Mouse (Mus musculus) CD4-positive naive resting alpha-beta T cell, adult 57 days (primary cell): ENCODE results near the gene Dhrs7b. TPM values are rescaled to one million over a fixed set of nuclear protein-coding genes. Genes with fewer than 3 reads are reported as not detected.

Source experiments
- total RNA-seq: library from RNA; stranded (reverse); gene quantifications from one replicate; pipeline ENCODE4 v1.2.4, GENCODE M21; 2023

The Dhrs7b gene
- total RNA-seq = 15.2 TPM

DNA sequence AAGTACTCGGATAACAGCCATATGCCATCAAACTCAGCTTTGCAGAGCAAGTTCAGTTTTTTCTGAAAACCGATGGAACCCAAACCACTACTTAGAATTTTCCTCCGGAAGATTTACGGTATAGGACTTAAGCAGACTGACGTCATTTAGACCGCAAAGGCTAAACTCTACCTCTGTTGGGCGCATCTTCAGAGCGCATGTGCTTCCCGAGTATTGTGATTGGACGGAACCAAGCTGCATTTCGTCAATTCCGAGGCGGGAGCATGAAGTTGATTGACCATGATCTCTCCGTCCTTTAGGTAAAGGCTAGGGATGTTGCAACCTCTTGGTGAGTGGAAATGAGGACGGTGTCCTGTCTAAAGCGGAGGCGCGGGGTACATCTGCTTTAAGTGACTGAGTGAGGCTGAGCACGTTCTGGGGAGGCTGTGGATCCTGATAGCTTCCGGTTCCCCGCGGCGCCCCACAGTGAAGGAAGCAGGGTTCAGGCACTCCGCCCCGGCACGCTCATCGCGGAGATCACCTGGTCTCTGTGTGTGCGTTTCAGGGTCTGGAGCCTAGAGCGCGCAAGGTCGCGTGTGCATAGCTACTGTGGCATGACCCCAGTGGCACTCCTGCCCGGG, at the start of gene Dhrs7b:
TSS of gene Dhrs7b (plus strand) at position 199 of the 620 bp plus-strand sequence.

DNA sequence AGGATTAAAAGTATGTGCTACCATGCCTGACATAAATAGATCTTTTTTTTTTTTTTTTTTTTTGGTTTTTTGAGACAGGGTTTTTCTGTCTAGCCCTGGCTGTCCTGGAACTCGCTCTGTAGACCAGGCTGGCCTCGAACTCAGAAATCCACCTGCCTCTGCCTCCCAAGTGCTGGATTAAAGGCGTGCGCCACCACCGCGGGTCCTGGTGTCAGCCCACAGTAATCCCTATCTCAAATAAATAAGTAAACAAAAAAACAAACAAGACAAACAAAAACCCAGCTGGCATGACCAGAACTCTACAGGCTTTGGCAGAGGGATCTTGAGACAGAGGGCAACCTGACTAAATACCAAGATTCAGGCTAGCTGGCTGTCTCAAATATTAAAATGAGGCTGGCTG, 18.8 kb upstream of the Dhrs7b start, which contains the start of gene Shmt1:
TSS of gene Shmt1 (minus strand) at position 101 of the 400 bp plus-strand sequence.

DNA sequence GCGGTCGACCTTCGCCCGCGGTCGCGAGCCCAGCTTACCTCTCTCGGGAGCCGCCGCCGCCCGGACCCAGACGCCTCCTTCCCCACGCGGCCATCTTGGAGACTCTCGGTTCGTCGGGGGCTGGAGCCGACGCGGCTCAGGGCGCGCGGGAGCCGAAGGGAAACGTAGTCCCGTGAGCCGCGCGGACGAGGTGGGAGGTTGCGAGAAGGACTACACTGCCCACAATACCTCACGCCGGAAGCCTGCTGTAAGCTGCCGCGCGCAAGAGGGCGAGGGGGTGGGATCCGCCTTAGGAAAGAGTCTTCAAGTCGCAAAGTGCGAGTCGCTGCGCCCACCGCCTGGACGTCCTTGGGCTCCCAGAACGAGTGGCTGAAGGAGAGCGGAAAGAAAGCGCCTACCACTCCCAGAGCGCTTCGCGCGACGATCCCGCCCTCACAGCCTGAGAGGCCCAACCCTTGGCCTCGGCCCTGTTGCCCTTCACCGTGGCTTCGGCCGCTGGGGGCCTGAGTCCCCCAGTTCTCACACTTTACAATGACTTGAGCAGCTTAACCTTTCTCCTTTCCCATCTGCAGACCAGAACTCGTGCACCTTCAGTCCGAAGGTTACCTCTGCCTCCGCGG, 48.4 kb downstream of the Dhrs7b start, which contains the start of gene Tmem11:
TSS of gene Tmem11 (minus strand) at position 598 of the 620 bp plus-strand sequence.

Other genes with a start within 250 kb of the Dhrs7b start
- gene Llgl1, start 130.9 kb upstream of the Dhrs7b start, total RNA-seq = 37.2 TPM
- gene Flii, start 103.4 kb upstream of the Dhrs7b start, total RNA-seq = 166 TPM
- gene Mief2, start 102.2 kb upstream of the Dhrs7b start, total RNA-seq = 14.3 TPM
- 26.5 TPM for gene Top3a, start 53.3 kb upstream of the Dhrs7b start, total RNA-seq
- 80.1 TPM for gene Smcr8, start 53.1 kb upstream of the Dhrs7b start, total RNA-seq
- 13.4 TPM for gene Shmt1, start 18.9 kb upstream of the Dhrs7b start, total RNA-seq
- gene Tmem11, start 48.6 kb downstream of the Dhrs7b start, total RNA-seq = 21.7 TPM
- 8.1 TPM for gene Natd1, start 84.1 kb downstream of the Dhrs7b start, total RNA-seq
- gene Map2k3, start 101.4 kb downstream of the Dhrs7b start, total RNA-seq = 28.3 TPM
- not detected for gene Kcnj12, start 191.9 kb downstream of the Dhrs7b start, total RNA-seq